Mouse (Mus musculus) hindbrain, embryonic 16.5 days (tissue): ENCODE results near the gene Sema4f. TPM values are rescaled to one million over a fixed set of nuclear protein-coding genes. Genes with fewer than 3 reads are reported as not detected.

ENCODE experiments used
- ATAC-seq: fragments of 200-750 bp; cut with Nextera tagmentation; 2 replicates; pipeline ENCODE4 v1.8.0; 2017; ENCODE audit warnings: moderate TSS enrichment, moderate library complexity
- H3K27ac ChIP-seq: fragments of 300-500 bp; sonication (generic); 2 replicates; pipeline ENCODE4 v1.5.1; 2014; ENCODE audit warnings: low read depth, mild to moderate bottlenecking, control low read depth, low read length, moderate library complexity
- H3K27me3 ChIP-seq: fragments of 300-500 bp; sonication (generic); replicated peaks from 2 replicates; pipeline ENCODE4 v1.6.1; 2014; ENCODE audit warnings: low read length; ENCODE audit not compliant: control insufficient read depth, insufficient read depth
- H3K36me3 ChIP-seq: fragments of 300-500 bp; sonication (generic); 2 replicates; pipeline ENCODE4 v1.6.1; 2014; ENCODE audit warnings: mild to moderate bottlenecking, low read length, moderate library complexity, mixed read lengths; ENCODE audit not compliant: control insufficient read depth, insufficient read depth
- H3K4me1 ChIP-seq: fragments of 300-500 bp; sonication (generic); 2 replicates; pipeline ENCODE4 v1.6.1; 2014; ENCODE audit warnings: low read depth, low read length; ENCODE audit not compliant: control insufficient read depth, insufficient read depth
- H3K4me2 ChIP-seq: fragments of 300-500 bp; sonication (generic); 2 replicates; pipeline ENCODE4 v1.6.1; 2014; ENCODE audit warnings: mild to moderate bottlenecking, low read length, control low read depth, moderate library complexity
- H3K4me3 ChIP-seq: fragments of 300-500 bp; sonication (generic); 2 replicates; pipeline ENCODE4 v1.5.1; 2014; ENCODE audit warnings: mild to moderate bottlenecking, low read length, control low read depth, moderate library complexity
- H3K9ac ChIP-seq: fragments of 300-500 bp; sonication (generic); 2 replicates; pipeline ENCODE4 v1.6.1; 2014; ENCODE audit warnings: low read depth, mild to moderate bottlenecking, control low read depth, low read length, moderate library complexity
- H3K9me3 ChIP-seq: fragments of 300-500 bp; sonication (generic); 2 replicates; pipeline ENCODE4 v1.6.1; 2014; ENCODE audit warnings: mild to moderate bottlenecking, low read length, moderate library complexity; ENCODE audit not compliant: control insufficient read depth
- WGBS: fragments of 180-500 bp; shearing (Covaris S2); extraction: QIAGEN DNeasy Blood & Tissue Kit; methylation state at CpG from one replicate; pipeline ENCODE4 v1.1.7; 2014; 5-methylcytosine and 5-hydroxymethylcytosine counted together
- polyA plus RNA-seq: library from polyadenylated mRNA; unstranded; fragments of >200 nt; fragmentation: Nextera tagmentation; extraction: Ambion mirVana; gene quantifications from 2 replicates; pipeline ENCODE4 v1.2.1, GENCODE M21; 2015

The Sema4f gene
- polyA plus RNA-seq, 1 experiment from 2014 or later = 21.9 TPM

DNA sequence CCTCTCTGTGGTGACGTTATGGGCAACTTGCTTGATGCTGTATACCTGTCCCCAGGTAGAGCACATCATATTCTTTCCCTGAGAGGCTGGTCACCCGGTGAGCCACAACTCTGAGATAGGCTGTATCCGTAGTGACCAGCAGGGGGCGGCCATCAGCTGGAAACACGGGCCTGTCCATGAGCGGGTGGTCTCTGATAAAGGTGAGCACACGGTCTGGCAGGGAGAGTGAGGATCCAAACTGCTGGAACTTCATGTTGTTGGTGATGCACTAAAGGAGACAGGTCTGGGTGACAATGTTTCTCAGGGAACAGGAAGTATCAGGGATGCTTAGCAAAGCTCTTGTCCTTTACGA lies 21.8 kb downstream of the Sema4f start:
- Histone ChIP-seq H3K27ac (peak overlapping the region; percentile 12; the same call in 1 of the 2 replicates), H3K36me3 (peaks cover 26% of the 10 kb centered on the region), H3K9me3 (no peaks in the 10 kb centered on the region), H3K4me1 (no peaks in the 10 kb centered on the region), H3K27me3 (no peaks in the 10 kb centered on the region; the same call in 1 of the 2 replicates), H3K9ac (no peak overlapping the region), H3K4me3 (no peak overlapping the region), H3K4me2 (no peak overlapping the region)
- peak; percentile 57 for ATAC-seq
- 20% methylated on average over 8 of the region's 8 CpGs for WGBS

DNA sequence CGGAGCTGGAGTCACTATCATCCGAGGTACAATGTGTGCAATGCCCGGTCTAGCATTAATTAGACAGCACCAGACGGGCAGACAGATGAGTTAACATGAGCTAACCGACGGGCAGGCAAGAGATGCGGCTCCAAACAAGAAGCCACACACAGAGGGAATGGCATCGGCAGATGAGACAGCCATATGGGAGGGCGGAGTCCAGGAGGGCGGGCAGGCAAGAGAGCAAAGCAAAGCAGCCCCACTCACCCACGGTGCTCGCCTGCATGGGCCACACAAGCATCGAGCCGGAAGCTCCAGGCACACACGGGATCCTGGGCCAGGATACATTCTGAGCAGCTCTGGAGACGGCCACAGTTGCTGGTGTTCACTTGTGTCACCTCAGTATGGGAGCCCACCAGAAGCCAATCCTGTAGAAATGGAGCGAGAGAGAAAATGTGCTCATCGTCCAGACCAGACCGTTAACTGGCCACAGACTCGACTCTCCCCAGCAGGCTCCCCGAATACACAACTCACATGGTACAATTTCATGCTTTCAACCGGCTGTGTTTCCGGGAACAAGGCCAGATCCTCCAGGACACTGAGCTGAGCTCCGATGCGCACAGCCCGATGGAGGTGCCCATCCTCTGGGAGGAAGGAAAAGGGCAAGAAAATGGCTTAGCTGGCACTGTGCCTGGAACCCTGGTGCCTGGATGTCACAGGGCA lies 22.3 kb downstream of the Sema4f start:
- no peak overlapping the region for H3K9ac ChIP-seq
- H3K4me2 ChIP-seq = no peak overlapping the region
- no peak overlapping the region for H3K4me3 ChIP-seq
- 61% methylated on average over 26 of the region's 26 CpGs for WGBS
- no peaks in the 10 kb centered on the region for H3K9me3 ChIP-seq
- peak overlapping the region; percentile 65 for H3K27ac ChIP-seq
- no peaks in the 10 kb centered on the region; the same call in 1 of the 2 replicates for H3K27me3 ChIP-seq
- H3K36me3 ChIP-seq = peaks cover 24% of the 10 kb centered on the region
- H3K4me1 ChIP-seq = no peaks in the 10 kb centered on the region
- peak; percentile 90 for ATAC-seq

DNA sequence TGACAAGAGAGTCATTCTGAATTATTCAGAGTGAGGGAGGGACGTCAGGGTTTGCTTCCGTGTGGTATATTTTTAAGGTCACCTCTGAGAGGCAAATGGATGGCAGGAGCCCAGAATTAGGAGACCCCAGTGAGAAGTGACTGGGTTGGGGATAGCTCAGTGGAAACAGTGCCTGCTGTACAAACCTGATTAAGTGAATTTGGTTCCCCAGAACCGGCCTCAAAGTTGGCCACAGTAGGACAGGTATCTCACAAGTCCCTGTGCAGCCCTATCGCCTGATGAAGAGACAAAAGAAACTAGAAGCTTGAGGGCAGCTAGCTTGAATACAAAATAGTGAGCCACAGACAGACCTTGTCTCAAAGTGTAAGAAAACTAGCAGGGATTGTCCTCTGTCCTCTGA lies 23.1 kb downstream of the Sema4f start:
- no peak overlapping the region for H3K4me2 ChIP-seq
- H3K9me3 ChIP-seq = no peaks in the 10 kb centered on the region
- no peak overlapping the region for H3K9ac ChIP-seq
- no peaks in the 10 kb centered on the region; the same call in 1 of the 2 replicates for H3K27me3 ChIP-seq
- H3K4me3 ChIP-seq = no peak overlapping the region
- H3K4me1 ChIP-seq = no peaks in the 10 kb centered on the region
- no peak for ATAC-seq
- peaks cover 26% of the 10 kb centered on the region for H3K36me3 ChIP-seq
- 75% methylated on average over 4 of the region's 4 CpGs for WGBS
- peak overlapping the region; percentile 9 for H3K27ac ChIP-seq

DNA sequence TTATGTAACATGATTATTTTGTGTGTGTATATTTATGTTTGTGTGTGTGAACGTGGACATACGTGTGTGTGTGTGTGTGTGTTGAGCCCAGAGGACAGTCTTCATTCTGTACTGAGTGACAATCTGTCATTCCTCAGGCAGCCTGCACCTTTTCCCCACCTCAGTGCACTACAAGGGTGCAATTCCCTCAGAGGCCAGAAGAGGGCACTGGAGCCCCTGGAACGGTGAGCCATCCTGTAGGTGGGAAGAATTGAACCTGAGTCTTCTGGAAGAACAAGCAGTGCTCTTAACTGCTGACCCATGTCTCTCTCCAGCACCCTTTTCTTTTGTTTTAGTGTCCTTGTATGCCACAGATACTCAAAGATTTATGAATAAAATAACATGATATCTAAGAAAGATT lies 23.7 kb downstream of the Sema4f start:
- no peak overlapping the region for H3K4me2 ChIP-seq
- no peaks in the 10 kb centered on the region; the same call in 1 of the 2 replicates for H3K27me3 ChIP-seq
- H3K36me3 ChIP-seq = peaks cover 23% of the 10 kb centered on the region
- H3K4me3 ChIP-seq = no peak overlapping the region
- H3K4me1 ChIP-seq = no peaks in the 10 kb centered on the region
- WGBS = 13% methylated on average over 3 of the region's 3 CpGs
- H3K9me3 ChIP-seq = no peaks in the 10 kb centered on the region
- H3K27ac ChIP-seq = no peak overlapping the region
- no peak overlapping the region for H3K9ac ChIP-seq
- ATAC-seq = no peak

DNA sequence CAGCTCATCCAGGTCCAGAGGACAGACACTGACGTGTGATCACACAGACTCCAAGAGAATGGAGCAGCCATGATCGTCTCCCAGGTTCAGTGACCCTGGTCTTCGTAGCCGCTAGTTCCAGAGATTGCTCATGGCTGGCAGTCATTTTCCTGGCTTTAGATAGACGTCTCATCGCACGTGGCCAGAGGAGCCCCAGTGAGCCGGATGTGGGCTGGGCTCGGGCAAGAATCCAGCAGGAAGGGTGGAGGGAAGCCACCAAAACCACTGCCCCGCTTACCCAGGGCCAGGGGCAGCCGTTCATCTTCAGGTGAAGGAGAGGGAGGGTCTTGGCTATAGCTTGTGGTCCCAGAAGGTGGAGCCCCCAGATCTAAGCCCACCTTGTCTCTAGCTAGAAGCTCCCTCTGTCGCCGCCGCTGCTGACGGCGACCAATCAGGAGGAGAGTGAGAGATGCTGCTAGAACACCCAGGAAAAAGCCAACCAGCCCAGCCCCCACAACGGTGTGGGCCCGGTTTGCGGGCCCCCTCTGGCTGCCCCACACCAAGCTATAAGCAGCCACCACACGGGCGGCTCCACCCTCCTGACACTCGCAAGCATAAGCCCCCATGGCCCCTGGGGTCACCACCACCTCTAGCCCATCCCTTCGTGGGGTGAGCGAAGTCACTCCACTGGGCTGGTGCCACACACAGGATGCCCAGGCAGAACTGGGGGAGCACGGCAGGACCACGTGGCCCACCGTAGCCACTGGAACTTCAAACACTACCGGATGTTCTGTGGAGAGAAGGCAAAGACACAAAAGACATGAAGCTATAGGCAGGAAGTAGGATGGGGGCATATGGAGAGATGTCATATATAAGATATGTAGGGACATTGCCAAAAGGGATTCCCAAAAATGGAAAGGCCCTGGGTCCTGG lies 26.0 kb downstream of the Sema4f start:
- H3K4me1 ChIP-seq = no peaks in the 10 kb centered on the region
- H3K27ac ChIP-seq = no peak overlapping the region
- WGBS = 83% methylated on average over 28 of the region's 28 CpGs
- peaks cover 19% of the 10 kb centered on the region for H3K36me3 ChIP-seq
- H3K4me3 ChIP-seq = no peak overlapping the region
- ATAC-seq = no peak
- H3K27me3 ChIP-seq = no peaks in the 10 kb centered on the region; the same call in 1 of the 2 replicates
- no peak overlapping the region for H3K4me2 ChIP-seq
- H3K9me3 ChIP-seq = no peaks in the 10 kb centered on the region
- H3K9ac ChIP-seq = no peak overlapping the region

DNA sequence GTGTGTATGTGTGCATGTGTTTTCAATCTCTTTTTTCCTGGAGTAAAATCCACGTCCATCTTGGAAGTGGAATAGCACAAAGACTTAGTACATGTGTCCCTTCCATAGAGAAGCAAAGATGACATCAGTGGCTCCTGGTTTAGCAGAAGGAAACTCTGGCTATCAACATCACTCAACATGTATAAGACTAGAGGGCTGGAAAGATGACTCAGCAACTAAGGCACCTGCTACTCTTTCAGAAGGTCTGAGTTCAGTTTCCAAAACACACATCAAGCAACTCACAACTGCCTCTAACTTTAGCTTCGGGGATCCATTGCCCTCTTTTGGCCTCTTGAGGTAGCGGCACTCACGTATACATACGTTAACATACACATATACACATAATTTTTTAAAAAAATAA lies 28.3 kb downstream of the Sema4f start:
- Histone ChIP-seq H3K9me3 (no peaks in the 10 kb centered on the region), H3K4me1 (no peaks in the 10 kb centered on the region), H3K4me3 (no peak overlapping the region), H3K4me2 (no peak overlapping the region), H3K36me3 (peaks cover 13% of the 10 kb centered on the region), H3K27me3 (no peaks in the 10 kb centered on the region), H3K9ac (no peak overlapping the region), H3K27ac (no peak overlapping the region)
- ATAC-seq = no peak
- WGBS = 92% methylated on average over 5 of the region's 5 CpGs

DNA sequence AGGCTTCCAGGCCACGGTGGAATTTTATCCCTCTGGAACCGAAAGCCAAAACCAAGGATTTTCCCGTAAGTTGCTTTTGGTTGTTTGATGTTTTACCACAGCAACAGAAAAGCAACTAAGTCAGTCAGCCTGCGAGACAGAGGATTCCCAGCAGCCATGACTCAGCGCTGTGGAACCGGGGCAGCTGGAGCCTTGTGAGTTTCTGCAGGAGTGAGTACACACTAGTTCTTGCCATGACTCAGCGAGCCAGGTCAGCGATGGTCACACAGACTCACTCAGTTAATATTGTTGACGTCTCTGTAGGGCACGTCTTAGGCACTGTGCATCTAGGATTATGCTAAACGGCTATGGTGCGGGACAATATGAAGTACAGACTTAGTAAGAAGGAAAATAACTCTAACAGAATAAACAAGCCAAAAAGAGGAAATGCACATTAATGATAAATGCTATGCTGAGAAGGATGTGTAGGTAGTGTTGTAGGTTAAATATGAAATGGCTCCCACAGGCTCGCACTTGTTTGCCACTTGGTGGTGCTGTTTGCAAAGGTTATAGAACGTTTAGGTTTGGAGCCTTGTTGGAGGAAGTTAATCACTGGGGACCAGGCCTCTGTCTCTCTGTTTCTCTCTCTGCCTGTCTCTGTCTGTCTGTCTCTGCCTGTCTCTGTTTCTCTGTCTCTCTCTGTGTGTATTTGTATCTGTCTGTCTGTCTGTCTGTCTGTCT lies 30.3 kb downstream of the Sema4f start:
- ATAC-seq = no peak
- WGBS = 66% methylated on average over 14 of the region's 14 CpGs
- no peak overlapping the region for H3K9ac ChIP-seq
- H3K27me3 ChIP-seq = no peaks in the 10 kb centered on the region
- H3K4me1 ChIP-seq = no peaks in the 10 kb centered on the region
- H3K36me3 ChIP-seq = peaks cover 13% of the 10 kb centered on the region
- no peak overlapping the region for H3K4me2 ChIP-seq
- no peaks in the 10 kb centered on the region for H3K9me3 ChIP-seq
- no peak overlapping the region for H3K4me3 ChIP-seq
- H3K27ac ChIP-seq = no peak overlapping the region

DNA sequence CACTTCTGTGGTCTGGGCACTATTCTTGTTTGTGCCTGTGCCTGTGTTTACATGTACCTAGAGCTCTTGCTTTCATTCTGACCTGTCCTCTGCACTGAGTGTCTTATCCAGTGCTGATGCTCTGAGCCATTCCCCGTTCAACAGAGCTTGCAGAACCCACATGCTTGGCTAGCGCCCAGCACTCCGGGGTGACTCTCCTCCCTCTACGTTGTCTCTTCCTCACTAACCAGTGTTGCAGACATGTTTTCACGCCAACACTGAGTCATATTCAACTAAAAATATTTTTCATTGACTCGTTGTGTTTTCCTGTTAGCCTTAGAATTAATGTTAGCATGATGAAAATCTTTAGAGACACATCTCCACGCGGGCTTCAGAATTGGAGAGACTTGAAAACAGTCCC lies 31.5 kb downstream of the Sema4f start:
- Histone ChIP-seq H3K9me3 (no peaks in the 10 kb centered on the region), H3K27me3 (no peaks in the 10 kb centered on the region), H3K4me3 (no peak overlapping the region), H3K4me2 (no peak overlapping the region), H3K4me1 (no peaks in the 10 kb centered on the region), H3K9ac (no peak overlapping the region), H3K36me3 (peaks cover 5% of the 10 kb centered on the region), H3K27ac (no peak overlapping the region)
- WGBS = 76% methylated on average over 8 of the region's 8 CpGs
- ATAC-seq = no peak

DNA sequence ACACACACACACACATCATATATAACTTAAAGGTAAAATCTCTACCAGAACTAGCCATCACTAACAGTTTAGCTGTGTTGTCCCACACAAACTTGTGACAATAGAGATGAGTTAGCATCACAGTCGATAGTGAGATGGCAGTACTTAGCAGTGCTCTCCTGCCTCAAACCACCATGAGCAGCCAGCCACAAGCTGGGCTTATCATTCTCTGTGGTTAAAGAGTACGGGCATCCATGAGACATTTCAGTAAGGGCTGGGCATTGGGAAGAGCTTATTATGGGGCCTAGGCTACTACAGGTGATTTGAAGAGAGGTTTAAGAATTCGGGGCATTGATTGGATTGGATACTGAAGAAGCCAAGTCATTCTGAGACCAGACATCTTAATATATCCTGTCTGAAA lies 32.6 kb downstream of the Sema4f start:
- Histone ChIP-seq H3K9me3 (no peaks in the 10 kb centered on the region), H3K4me1 (no peaks in the 10 kb centered on the region), H3K9ac (no peak overlapping the region), H3K27ac (no peak overlapping the region), H3K27me3 (no peaks in the 10 kb centered on the region), H3K36me3 (peaks cover 2% of the 10 kb centered on the region; the same call in 1 of the 2 replicates), H3K4me3 (no peak overlapping the region), H3K4me2 (no peak overlapping the region)
- WGBS = 86% methylated on average over 3 of the region's 3 CpGs
- ATAC-seq = no peak
